Mouse (Mus musculus) lung, postnatal 0 days (tissue): ENCODE measurements around the gene Efcab11. TPM values are rescaled to one million over a fixed set of nuclear protein-coding genes. Genes with fewer than 3 reads are reported as not detected.
"Not testable (repeated sequence)": the region's sequence is repeated elsewhere in the genome, so short reads cannot be mapped to it uniquely, and the experiment has no call there.

Experiments
- ATAC-seq: fragments of 200-750 bp; cut with Nextera tagmentation; 2 replicates; pipeline ENCODE4 v1.8.0; 2017; ENCODE audit warnings: moderate library complexity
- DNase-seq: peaks from one replicate; pipeline ENCODE4 v3.0.0-alpha.2; 2016; ENCODE audit warnings: low spot score
- H3K27ac ChIP-seq: fragments of 300-500 bp; sonication (generic); 2 replicates; pipeline ENCODE4 v1.5.1; 2014; ENCODE audit warnings: antibody characterized with exemption, mild to moderate bottlenecking, low read length, mixed read lengths
- H3K27me3 ChIP-seq: fragments of 300-500 bp; sonication (generic); replicated peaks from 2 replicates; pipeline ENCODE4 v1.6.1; 2014; ENCODE audit warnings: low read length, mixed read lengths; ENCODE audit not compliant: insufficient read depth
- H3K36me3 ChIP-seq: fragments of 300-500 bp; sonication (generic); 2 replicates; pipeline ENCODE4 v1.6.1; 2014; ENCODE audit warnings: low read length, mixed read lengths; ENCODE audit not compliant: insufficient read depth
- H3K4me1 ChIP-seq: fragments of 300-500 bp; sonication (generic); 2 replicates; pipeline ENCODE4 v1.6.1; 2014; ENCODE audit warnings: antibody characterized with exemption, low read depth, low read length, mixed read lengths; ENCODE audit not compliant: insufficient read depth
- H3K4me2 ChIP-seq: fragments of 300-500 bp; sonication (generic); replicated peaks from 2 replicates; pipeline ENCODE4 v1.6.1; 2014; ENCODE audit warnings: low read depth, mild to moderate bottlenecking, low read length, moderate library complexity, mixed read lengths
- H3K4me3 ChIP-seq: fragments of 300-500 bp; sonication (generic); 2 replicates; pipeline ENCODE4 v1.5.1; 2014; ENCODE audit warnings: low read depth, low read length
- H3K9ac ChIP-seq: fragments of 300-500 bp; sonication (generic); replicated peaks from 2 replicates; pipeline ENCODE4 v1.6.1; 2014; ENCODE audit warnings: low read depth, mild to moderate bottlenecking
- H3K9me3 ChIP-seq: fragments of 300-500 bp; sonication (generic); 2 replicates; pipeline ENCODE4 v1.6.1; 2016; ENCODE audit warnings: low read length, mixed read lengths
- CTCF ChIP-seq: IDR thresholded peaks from 2 replicates; pipeline ENCODE4 v1.5.1; 2016; ENCODE audit warnings: antibody characterized with exemption, mild to moderate bottlenecking
- EP300 ChIP-seq: IDR thresholded peaks from 2 replicates; pipeline ENCODE4 v1.6.1; 2016; ENCODE audit warnings: antibody characterized with exemption, mild to moderate bottlenecking, control low read depth
- WGBS: fragments of 180-500 bp; shearing (Covaris S2); extraction: QIAGEN DNeasy Blood & Tissue Kit; methylation state at CpG from one replicate; pipeline ENCODE4 v1.1.7; 2014; 5-methylcytosine and 5-hydroxymethylcytosine counted together
- polyA plus RNA-seq: library from polyadenylated mRNA; unstranded; fragments of >200 nt; fragmentation: Nextera tagmentation; extraction: Ambion mirVana; gene quantifications from 2 replicates; pipeline ENCODE4 v1.2.1, GENCODE M21; 2015

Efcab11 gene
- polyA plus RNA-seq, 1 experiment from 2014 or later: 2.2 TPM

GRCm38 (mm10) chr12:99821309-99821934 is 62.8 kb downstream of the Efcab11 start:
- ATAC-seq (no peak), DNase-seq (no peak)
- Histone ChIP-seq H3K4me1 (no peaks in the 10 kb centered on the region), H3K9me3 (no peaks in the 10 kb centered on the region), H3K4me3 (no peak overlapping the region), H3K27me3 (no peaks in the 10 kb centered on the region), H3K36me3 (no peaks in the 10 kb centered on the region), H3K9ac (no peak overlapping the region), H3K27ac (no peak overlapping the region), H3K4me2 (no peak overlapping the region)
- TF ChIP-seq CTCF (no peak), EP300 (no peak)
- WGBS: 74% methylated on average over 12 of the region's 12 CpGs

- Histone ChIP-seq H3K36me3 (no peaks in the 10 kb centered on the region), H3K4me3 (no peak overlapping the region), H3K4me1 (no peaks in the 10 kb centered on the region), H3K27me3 (no peaks in the 10 kb centered on the region), H3K9ac (no peak overlapping the region), H3K27ac (no peak overlapping the region), H3K4me2 (no peak overlapping the region), H3K9me3 (no peaks in the 10 kb centered on the region)
- TF ChIP-seq EP300: no peak
- TF ChIP-seq CTCF: no peak
- 44% methylated on average over 4 of the region's 4 CpGs for WGBS
- ATAC-seq: no peak
- no peak for DNase-seq
Measured at GRCm38 (mm10) chr12:99819186-99819974, 64.9 kb downstream of the Efcab11 start.

DNA sequence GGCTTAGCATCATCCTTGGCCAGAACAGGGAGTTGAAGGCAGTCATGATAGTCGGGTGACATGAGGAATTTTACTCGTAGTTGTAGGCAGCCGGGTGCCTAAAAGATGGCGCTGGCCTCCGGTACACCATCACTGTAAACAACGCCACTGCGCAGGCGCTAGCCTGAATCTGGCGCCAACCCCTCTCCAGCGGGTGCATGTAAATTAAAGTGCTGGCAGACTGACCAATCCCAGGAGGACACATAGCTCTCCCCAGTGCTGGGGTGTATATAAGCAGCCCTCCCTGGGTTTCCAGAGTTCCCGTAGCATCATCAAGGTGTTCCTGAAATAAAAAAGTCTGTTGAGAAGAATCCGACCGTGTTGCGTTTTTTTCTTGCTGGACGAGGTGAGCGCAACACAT is 66.2 kb downstream of the Efcab11 start:
- H3K36me3 ChIP-seq, H3K27ac ChIP-seq, H3K9me3 ChIP-seq, H3K27me3 ChIP-seq, H3K9ac ChIP-seq, H3K4me1 ChIP-seq, H3K4me3 ChIP-seq, DNase-seq, H3K4me2 ChIP-seq, ATAC-seq: not testable (repeated sequence)
- 94% methylated on average over 16 of the region's 16 CpGs for WGBS

DNA sequence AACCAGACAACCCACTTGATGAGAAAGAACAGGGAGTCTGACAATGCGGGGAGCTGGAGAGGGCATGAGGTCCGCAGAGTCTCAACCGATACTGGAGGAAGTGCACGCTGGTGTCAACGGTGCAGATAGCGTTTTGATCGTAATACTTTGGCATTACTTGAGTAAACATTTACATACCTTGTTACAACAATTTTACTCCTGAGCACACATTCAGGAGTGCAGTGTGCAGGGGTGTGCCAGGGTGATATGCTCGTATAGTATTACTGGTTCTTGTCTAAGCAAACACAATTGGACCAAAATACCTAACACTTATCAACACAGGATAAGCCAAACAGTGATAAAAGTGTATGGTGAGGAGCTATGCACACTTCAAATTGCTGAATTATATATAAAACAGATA is 69.0 kb downstream of the Efcab11 start:
- ATAC-seq: no peak
- Histone ChIP-seq H3K4me1 (no peaks in the 10 kb centered on the region), H3K4me3 (no peak overlapping the region), H3K4me2 (no peak overlapping the region), H3K9me3 (no peaks in the 10 kb centered on the region), H3K36me3 (no peaks in the 10 kb centered on the region), H3K27ac (no peak overlapping the region), H3K9ac (no peak overlapping the region), H3K27me3 (no peaks in the 10 kb centered on the region)
- 47% methylated on average over 8 of the region's 8 CpGs for WGBS
- DNase-seq: no peak
- TF ChIP-seq CTCF (no peak), EP300 (no peak)

GRCm38 (mm10) chr12:99807891-99808290 is 76.3 kb downstream of the Efcab11 start:
- no peak overlapping the region for H3K9ac ChIP-seq
- TF ChIP-seq CTCF (no peak), EP300 (no peak)
- no peaks in the 10 kb centered on the region for H3K36me3 ChIP-seq
- H3K9me3 ChIP-seq: no peaks in the 10 kb centered on the region
- H3K27ac ChIP-seq: no peak overlapping the region
- H3K27me3 ChIP-seq: no peaks in the 10 kb centered on the region
- ATAC-seq (no peak), DNase-seq (no peak)
- H3K4me1 ChIP-seq: no peaks in the 10 kb centered on the region
- H3K4me3 ChIP-seq: no peak overlapping the region
- no peak overlapping the region for H3K4me2 ChIP-seq
- 76% methylated on average over 5 of the region's 5 CpGs for WGBS

DNA sequence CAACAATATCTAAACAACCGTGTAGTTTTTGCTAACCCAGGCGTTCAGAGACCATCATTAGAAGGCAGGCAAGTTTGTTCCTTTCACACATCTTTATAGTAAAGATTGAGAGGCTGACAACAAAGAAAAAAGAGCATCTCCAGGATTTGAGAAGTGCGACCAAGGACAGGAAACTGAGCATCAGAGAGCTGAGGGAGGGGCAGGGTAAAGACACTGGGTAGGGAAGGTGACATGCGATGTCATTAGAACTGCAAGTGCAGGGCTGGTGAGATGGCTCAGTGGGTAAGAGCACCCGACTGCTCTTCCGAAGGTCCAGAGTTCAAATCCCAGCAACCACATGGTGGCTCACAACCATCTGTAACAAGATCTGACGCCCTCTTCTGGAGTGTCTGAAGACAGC is 77.5 kb downstream of the Efcab11 start:
- DNase-seq, H3K36me3 ChIP-seq, H3K4me2 ChIP-seq, H3K4me1 ChIP-seq, H3K4me3 ChIP-seq, ATAC-seq, H3K27me3 ChIP-seq, H3K9me3 ChIP-seq, H3K27ac ChIP-seq, H3K9ac ChIP-seq: not testable (repeated sequence)
- WGBS: 85% methylated on average over 7 of the region's 7 CpGs
